Mouse (Mus musculus): ENCODE measurements around the gene Fbxl18. TPM values are rescaled to one million over a fixed set of nuclear protein-coding genes. Genes with fewer than 3 reads are reported as not detected.

Gene Fbxl18
- total and polyA plus RNA-seq, 3 experiments, result 4.6 to 7.4 TPM; not detected in 1

GRCm38 (mm10) chr5:142920311-142921073 is 25.3 kb upstream of the Fbxl18 start (continued):
- no peak for TF ChIP-seq MAFK (IDR thresholded peaks at IDR 0.05; ENCODE audit: borderline replicate concordance, low read depth, low read length)
- peak; percentile 95 for TF ChIP-seq SIN3A (IDR thresholded peaks at IDR 0.05; ENCODE audit: low read length)
- no peak for TF ChIP-seq E2F4 (IDR thresholded peaks at IDR 0.05; ENCODE audit: borderline replicate concordance, low read depth, low read length)
- TF ChIP-seq ZKSCAN1 (IDR thresholded peaks at IDR 0.05; ENCODE audit: low read depth, low read length), result no peak
- no peak for TF ChIP-seq RAD21 (IDR thresholded peaks at IDR 0.05; ENCODE audit: low read depth, low read length)
- TF ChIP-seq RCOR1 (IDR thresholded peaks at IDR 0.05; ENCODE audit: low read depth, low read length), result peak; percentile 34; the same call in 1 of the 2 replicates
- TF ChIP-seq KAT2A (conservative IDR thresholded peaks at IDR 0.05; ENCODE audit: low read depth, low read length), result peak; percentile 46; the same call in 1 of the 2 replicates
- TF ChIP-seq TBP (IDR thresholded peaks at IDR 0.05; ENCODE audit: low read depth, low read length), result peak; percentile 79
- no peak for TF ChIP-seq UBTF (IDR thresholded peaks at IDR 0.05; ENCODE audit: borderline replicate concordance, insufficient read depth, low read depth, low read length)
- peak; percentile 43 to 80; a peak in 2 of 4 replicates for TF ChIP-seq POLR2A (IDR thresholded peaks at IDR 0.05; ENCODE audit: control insufficient read depth in 1 of 2, insufficient read depth in 1 of 2, low read depth in 1 of 2, low read length in 2 of 2, poor library complexity in 1 of 2)
- no peak for TF ChIP-seq USF2 (IDR thresholded peaks at IDR 0.05; ENCODE audit: borderline replicate concordance in 1 of 2, insufficient read depth in 1 of 2, low read depth in 1 of 2, low read length in 2 of 2)
- no peak for TF ChIP-seq GABPA (IDR thresholded peaks at IDR 0.05; ENCODE audit: low read depth, low read length)
- TF ChIP-seq TCF12 (IDR thresholded peaks at IDR 0.05; ENCODE audit: low read depth, low read length), result peak; percentile 57
- TF ChIP-seq MAZ (IDR thresholded peaks at IDR 0.05; ENCODE audit: low read depth, low read length), result peak; percentile 97
- no peak for TF ChIP-seq CTCF (IDR thresholded peaks at IDR 0.05 in 2 of 3, conservative IDR thresholded peaks at IDR 0.05 in 1 of 3; ENCODE audit: control insufficient read depth in 1 of 3, insufficient read depth in 1 of 3, low read depth in 2 of 3, low read length in 3 of 3, poor library complexity in 1 of 3, severe bottlenecking in 1 of 3)
- peak; percentile 41 for TF ChIP-seq ZMIZ1 (IDR thresholded peaks at IDR 0.05; ENCODE audit: low read depth, low read length)
- peak; percentile 88 for TF ChIP-seq MAX (IDR thresholded peaks at IDR 0.05; ENCODE audit: low read length)
- peak; percentile 44; the same call in 1 of the 2 replicates for TF ChIP-seq ZNF384 (IDR thresholded peaks at IDR 0.05; ENCODE audit: low read depth, low read length)
- TF ChIP-seq USF1 (IDR thresholded peaks at IDR 0.05; ENCODE audit: low read depth, low read length), result peak; percentile 32; the same call in 1 of the 2 replicates
- peak; percentile 73 for TF ChIP-seq MYB (IDR thresholded peaks at IDR 0.05; ENCODE audit: low read depth, low read length)
- no peak for TF ChIP-seq CHD1 (IDR thresholded peaks at IDR 0.05; ENCODE audit: low read depth, low read length)
- TF ChIP-seq ZC3H11A (IDR thresholded peaks at IDR 0.05; ENCODE audit: low read depth, low read length), result no peak

- H3K27ac ChIP-seq (ENCODE audit: control insufficient read depth, low read depth, low read length), result no peak overlapping the region
- H3K79me2 ChIP-seq (ENCODE audit: control insufficient read depth, insufficient read depth, low read length, poor library complexity), result no peaks in the 10 kb centered on the region; the same call in 1 of the 2 replicates
- peaks cover 0 to 20% of the 10 kb centered on the region in 2 experiments; a peak in 2 of 4 replicates for H3K36me3 ChIP-seq (ENCODE audit: control insufficient read depth in 1 of 2, insufficient read depth in 2 of 2, low read length in 2 of 2)
- H3K4me1 ChIP-seq (ENCODE audit: control insufficient read depth in 1 of 2, insufficient read depth in 2 of 2, low read length in 2 of 2), result peaks cover 17 to 26% of the 10 kb centered on the region in 2 experiments
- DNase-seq (ENCODE audit: low read depth, low spot score), result no peak
- H3K4me3 ChIP-seq (ENCODE audit: control insufficient read depth in 1 of 2, insufficient read depth in 1 of 2, low read depth in 2 of 2, low read length in 2 of 2), result no peak overlapping the region
- H3K27me3 ChIP-seq (ENCODE audit: control insufficient read depth in 1 of 2, insufficient read depth in 2 of 2, low read length in 2 of 2), result no peaks in the 10 kb centered on the region
- H3K9ac ChIP-seq (ENCODE audit: control insufficient read depth, low read depth, low read length, poor library complexity, severe bottlenecking), result no peak overlapping the region
- TF ChIP-seq SIN3A (IDR thresholded peaks at IDR 0.05; ENCODE audit: low read length), result no peak
- H3K9me3 ChIP-seq (replicated peaks; ENCODE audit: insufficient read depth, low read length), result no peaks in the 10 kb centered on the region
Measured at GRCm38 (mm10) chr5:142917402-142917801, 22.2 kb upstream of the Fbxl18 start.
